Mouse (Mus musculus) bone marrow macrophage, adult 2 months (primary cell): ENCODE results near the gene Sept10. TPM values are rescaled to one million over a fixed set of nuclear protein-coding genes. Genes with fewer than 3 reads are reported as not detected.

Experiments used
- H3K27ac ChIP-seq: 2 replicates; pipeline ENCODE4 v1.5.1; 2012; ENCODE audit warnings: low read depth, low read length; ENCODE audit not compliant: insufficient read depth
- H3K4me1 ChIP-seq: 2 replicates; pipeline ENCODE4 v1.6.1; 2012; ENCODE audit warnings: low read length; ENCODE audit not compliant: control insufficient read depth, insufficient read depth
- H3K4me3 ChIP-seq: 2 replicates; pipeline ENCODE4 v1.5.1; 2012; ENCODE audit warnings: mild to moderate bottlenecking, low read length, moderate library complexity; ENCODE audit not compliant: insufficient read depth
- CTCF ChIP-seq: IDR thresholded peaks from 2 replicates; pipeline ENCODE4 v1.5.1; 2012; ENCODE audit warnings: low read depth, mild to moderate bottlenecking, low read length, moderate library complexity
- POLR2A ChIP-seq: IDR thresholded peaks from 2 replicates; pipeline ENCODE4 v1.6.1; 2012; ENCODE audit warnings: mild to moderate bottlenecking, low read depth, low read length, borderline replicate concordance
- polyA plus RNA-seq: library from polyadenylated mRNA; stranded (reverse); fragments of >200 nt; gene quantifications from 2 replicates; pipeline ENCODE4 v1.2.4, GENCODE M21; 2012; ENCODE audit not compliant: missing spikeins, insufficient read depth, insufficient read length

The Sept10 gene
- polyA plus RNA-seq, 1 experiment, result 18.1 TPM

GRCm38 (mm10) chr10:59179620-59180019 lies 42.0 kb downstream of the Sept10 start:
- no peak overlapping the region for H3K4me3 ChIP-seq
- TF ChIP-seq CTCF (no peak), POLR2A (no peak)
- no peak overlapping the region for H3K27ac ChIP-seq
- H3K4me1 ChIP-seq, result no peaks in the 10 kb centered on the region

- Histone ChIP-seq H3K27ac (no peak overlapping the region), H3K4me3 (no peak overlapping the region), H3K4me1 (no peaks in the 10 kb centered on the region)
- TF ChIP-seq POLR2A (no peak), CTCF (no peak)
Observed at GRCm38 (mm10) chr10:59172539-59172938, 49.1 kb downstream of the Sept10 start.

- Histone ChIP-seq H3K27ac (no peak overlapping the region), H3K4me1 (no peaks in the 10 kb centered on the region), H3K4me3 (no peak overlapping the region)
- TF ChIP-seq CTCF, result no peak
- no peak for TF ChIP-seq POLR2A
Observed at GRCm38 (mm10) chr10:59171042-59171441, 50.6 kb downstream of the Sept10 start.

- H3K4me1 ChIP-seq, result no peaks in the 10 kb centered on the region
- TF ChIP-seq CTCF (no peak), POLR2A (no peak)
- H3K4me3 ChIP-seq, result no peak overlapping the region
Observed at GRCm38 (mm10) chr10:59166104-59166944, 55.3 kb downstream of the Sept10 start.

GRCm38 (mm10) chr10:59162185-59162897 lies 59.3 kb downstream of the Sept10 start:
- H3K4me1 ChIP-seq, result no peaks in the 10 kb centered on the region
- no peak overlapping the region for H3K27ac ChIP-seq
- no peak overlapping the region for H3K4me3 ChIP-seq
- no peak for TF ChIP-seq CTCF

More at GRCm38 (mm10) chr10:59166104-59166944, 55.3 kb downstream of the Sept10 start:
- H3K27ac ChIP-seq, result no peak overlapping the region

- no peak for TF ChIP-seq CTCF
- no peak for TF ChIP-seq POLR2A
- Histone ChIP-seq H3K27ac (no peak overlapping the region), H3K4me1 (no peaks in the 10 kb centered on the region), H3K4me3 (no peak overlapping the region)
Observed at GRCm38 (mm10) chr10:59158627-59159026, 63.0 kb downstream of the Sept10 start.

- Histone ChIP-seq H3K27ac (no peak overlapping the region), H3K4me3 (no peak overlapping the region), H3K4me1 (no peaks in the 10 kb centered on the region)
- TF ChIP-seq CTCF (no peak), POLR2A (no peak)
Observed at GRCm38 (mm10) chr10:59152544-59153081, 69.0 kb downstream of the Sept10 start.

- H3K27ac ChIP-seq, result no peak overlapping the region
- H3K4me3 ChIP-seq, result no peak overlapping the region
- no peak for TF ChIP-seq CTCF
- TF ChIP-seq POLR2A, result no peak
- no peaks in the 10 kb centered on the region for H3K4me1 ChIP-seq
Observed at GRCm38 (mm10) chr10:59150938-59151657, 70.5 kb downstream of the Sept10 start.

- H3K4me3 ChIP-seq, result no peak overlapping the region
- no peak for TF ChIP-seq POLR2A
- 0 out of 2 replicates have a peak, but pooled peaks have one; percentile 6 for TF ChIP-seq CTCF
- no peak overlapping the region for H3K27ac ChIP-seq
- H3K4me1 ChIP-seq, result no peaks in the 10 kb centered on the region
Observed at GRCm38 (mm10) chr10:59149956-59150383, 71.7 kb downstream of the Sept10 start.
